Mouse (Mus musculus) forebrain, embryonic 14.5 days (tissue): Measurements from ENCODE around the gene Trim71. TPM values are rescaled to one million over a fixed set of nuclear protein-coding genes. Genes with fewer than 3 reads are reported as not detected.

Experiments used
- ATAC-seq: fragments of 200-750 bp; cut with Nextera tagmentation; 2 replicates; pipeline ENCODE4 v1.8.0; 2017; ENCODE audit warnings: mild to moderate bottlenecking, moderate library complexity
- DNase-seq: peaks from one replicate; pipeline ENCODE4 v3.0.0-alpha.2; 2015; ENCODE audit warnings: low spot score
- H3K27ac ChIP-seq: fragments of 300-500 bp; sonication (generic); 2 replicates; pipeline ENCODE4 v1.5.1; 2014; ENCODE audit warnings: low read depth, mild to moderate bottlenecking, control low read depth, low read length, moderate library complexity
- H3K27me3 ChIP-seq: fragments of 300-500 bp; sonication (generic); replicated peaks from 2 replicates; pipeline ENCODE4 v1.6.1; 2014; ENCODE audit warnings: low read length, control low read depth, mixed read lengths; ENCODE audit not compliant: control insufficient read depth, insufficient read depth
- H3K36me3 ChIP-seq: fragments of 300-500 bp; sonication (generic); 2 replicates; pipeline ENCODE4 v1.6.1; 2014; ENCODE audit warnings: low read length, control low read depth; ENCODE audit not compliant: control insufficient read depth, insufficient read depth
- H3K4me1 ChIP-seq: fragments of 300-500 bp; sonication (generic); 2 replicates; pipeline ENCODE4 v1.6.1; 2014; ENCODE audit warnings: antibody characterized with exemption, low read length, control low read depth; ENCODE audit not compliant: control insufficient read depth, insufficient read depth
- H3K4me2 ChIP-seq: fragments of 300-500 bp; sonication (generic); 2 replicates; pipeline ENCODE4 v1.6.1; 2014; ENCODE audit warnings: mild to moderate bottlenecking, control low read depth, low read length
- H3K4me3 ChIP-seq: fragments of 300-500 bp; sonication (generic); 2 replicates; pipeline ENCODE4 v1.5.1; 2014; ENCODE audit warnings: low read depth, low read length, control low read depth
- H3K9ac ChIP-seq: fragments of 300-500 bp; sonication (generic); 2 replicates; pipeline ENCODE4 v1.6.1; 2014; ENCODE audit warnings: mild to moderate bottlenecking, low read length, control low read depth, moderate library complexity
- H3K9me3 ChIP-seq: fragments of 300-500 bp; sonication (generic); replicated peaks from 2 replicates; pipeline ENCODE4 v1.6.1; 2016; ENCODE audit warnings: low read length, control low read depth, mixed read lengths; ENCODE audit not compliant: control insufficient read depth
- WGBS: fragments of 180-500 bp; shearing (Covaris S2); extraction: QIAGEN DNeasy Blood & Tissue Kit; methylation state at CpG from one replicate; pipeline ENCODE4 v1.1.7; 2014; 5-methylcytosine and 5-hydroxymethylcytosine counted together
- polyA plus RNA-seq: library from polyadenylated mRNA; unstranded; fragments of >200 nt; fragmentation: Nextera tagmentation; extraction: Ambion mirVana; gene quantifications from 2 replicates; pipeline ENCODE4 v1.2.1, GENCODE M21; 2014

The Trim71 gene
- polyA plus RNA-seq, 1 experiment from 2014 or later: 0.05 TPM

- 0 out of 2 replicates have a peak, but pooled peaks cover 8% of the 10 kb centered on the region for H3K27me3 ChIP-seq
- peaks cover 4% of the 10 kb centered on the region for H3K4me1 ChIP-seq
- ATAC-seq (no peak), DNase-seq (no peak)
- H3K9me3 ChIP-seq: no peaks in the 10 kb centered on the region
- H3K4me3 ChIP-seq: no peak overlapping the region
- H3K4me2 ChIP-seq: no peak overlapping the region
- no peak overlapping the region for H3K27ac ChIP-seq
- H3K9ac ChIP-seq: no peak overlapping the region
- no peaks in the 10 kb centered on the region for H3K36me3 ChIP-seq
- 14% methylated on average over 4 of the region's 4 CpGs for WGBS
Observed at GRCm38 (mm10) chr9:114548496-114548895, 15.7 kb downstream of the Trim71 start.

- Histone ChIP-seq H3K27me3 (0 out of 2 replicates have a peak, but pooled peaks cover 8% of the 10 kb centered on the region), H3K4me3 (no peak overlapping the region), H3K9ac (no peak overlapping the region), H3K9me3 (no peaks in the 10 kb centered on the region), H3K4me1 (peaks cover 4% of the 10 kb centered on the region), H3K36me3 (no peaks in the 10 kb centered on the region), H3K4me2 (no peak overlapping the region), H3K27ac (no peak overlapping the region)
- WGBS: 13% methylated on average over 6 of the region's 6 CpGs
- no peak for ATAC-seq
- no peak for DNase-seq
Observed at GRCm38 (mm10) chr9:114547643-114548077, 16.5 kb downstream of the Trim71 start.

GRCm38 (mm10) chr9:114546765-114547164, 17.4 kb downstream of the Trim71 start:
- no peak for DNase-seq
- WGBS: 73% methylated on average over 12 of the region's 12 CpGs
- no peak for ATAC-seq
- Histone ChIP-seq H3K9me3 (no peaks in the 10 kb centered on the region), H3K27ac (no peak overlapping the region), H3K4me2 (no peak overlapping the region), H3K9ac (no peak overlapping the region), H3K36me3 (no peaks in the 10 kb centered on the region), H3K27me3 (0 out of 2 replicates have a peak, but pooled peaks cover 8% of the 10 kb centered on the region), H3K4me3 (no peak overlapping the region), H3K4me1 (peaks cover 4% of the 10 kb centered on the region)

GRCm38 (mm10) chr9:114544754-114545393, 19.3 kb downstream of the Trim71 start:
- peak; percentile 57 for DNase-seq
- peaks cover 4% of the 10 kb centered on the region for H3K4me1 ChIP-seq
- no peak for ATAC-seq
- H3K27me3 ChIP-seq: 0 out of 2 replicates have a peak, but pooled peaks cover 7% of the 10 kb centered on the region
- no peak overlapping the region for H3K9ac ChIP-seq
- H3K36me3 ChIP-seq: no peaks in the 10 kb centered on the region
- no peak overlapping the region for H3K4me2 ChIP-seq
- H3K27ac ChIP-seq: no peak overlapping the region
- WGBS: 20% methylated on average over 9 of the region's 9 CpGs
- no peak overlapping the region for H3K4me3 ChIP-seq
- H3K9me3 ChIP-seq: no peaks in the 10 kb centered on the region

- H3K4me2 ChIP-seq: no peak overlapping the region
- 0 out of 2 replicates have a peak, but pooled peaks cover 5% of the 10 kb centered on the region for H3K27me3 ChIP-seq
- no peaks in the 10 kb centered on the region for H3K9me3 ChIP-seq
- H3K36me3 ChIP-seq: no peaks in the 10 kb centered on the region
- no peak overlapping the region for H3K9ac ChIP-seq
- ATAC-seq: no peak
- H3K4me1 ChIP-seq: peaks cover 4% of the 10 kb centered on the region
- WGBS: 50% methylated on average over 16 of the region's 17 CpGs
- no peak overlapping the region for H3K4me3 ChIP-seq
- H3K27ac ChIP-seq: no peak overlapping the region
- DNase-seq: no peak
Observed at GRCm38 (mm10) chr9:114543882-114544753, 20.1 kb downstream of the Trim71 start.

GRCm38 (mm10) chr9:114541279-114541741, 22.9 kb downstream of the Trim71 start:
- WGBS: 29% methylated on average over 1 of the region's 1 CpGs
- Histone ChIP-seq H3K4me1 (0 out of 2 replicates have a peak, but pooled peaks cover 3% of the 10 kb centered on the region), H3K4me2 (no peak overlapping the region), H3K36me3 (no peaks in the 10 kb centered on the region), H3K9me3 (no peaks in the 10 kb centered on the region), H3K27me3 (no peaks in the 10 kb centered on the region), H3K27ac (no peak overlapping the region), H3K4me3 (no peak overlapping the region), H3K9ac (no peak overlapping the region)
- no peak for ATAC-seq
- no peak for DNase-seq

- no peak overlapping the region for H3K4me3 ChIP-seq
- H3K27ac ChIP-seq: no peak overlapping the region
- H3K9me3 ChIP-seq: no peaks in the 10 kb centered on the region
- no peaks in the 10 kb centered on the region for H3K36me3 ChIP-seq
- H3K9ac ChIP-seq: no peak overlapping the region
- 78% methylated on average over 7 of the region's 7 CpGs for WGBS
- no peaks in the 10 kb centered on the region for H3K27me3 ChIP-seq
- H3K4me1 ChIP-seq: 0 out of 2 replicates have a peak, but pooled peaks cover 3% of the 10 kb centered on the region
- H3K4me2 ChIP-seq: no peak overlapping the region
- no peak for DNase-seq
- no peak for ATAC-seq
Observed at GRCm38 (mm10) chr9:114538996-114539563, 25.1 kb downstream of the Trim71 start.

GRCm38 (mm10) chr9:114536628-114537027, 27.5 kb downstream of the Trim71 start:
- H3K9me3 ChIP-seq: no peaks in the 10 kb centered on the region
- no peaks in the 10 kb centered on the region for H3K36me3 ChIP-seq
- H3K27ac ChIP-seq: no peak overlapping the region
- H3K4me3 ChIP-seq: no peak overlapping the region
- no peak overlapping the region for H3K4me2 ChIP-seq
- no peak overlapping the region for H3K9ac ChIP-seq
- no peak for ATAC-seq
- 0 out of 2 replicates have a peak, but pooled peaks cover 3% of the 10 kb centered on the region for H3K4me1 ChIP-seq
- 25% methylated on average over 2 of the region's 2 CpGs for WGBS
- no peaks in the 10 kb centered on the region for H3K27me3 ChIP-seq
- DNase-seq: no peak
